Mouse (Mus musculus) lung, embryonic 16.5 days (tissue): ENCODE data around the gene Scarb2. TPM values are rescaled to one million over a fixed set of nuclear protein-coding genes. Genes with fewer than 3 reads are reported as not detected.

Experiments
- ATAC-seq: fragments of 200-750 bp; cut with Nextera tagmentation; 2 replicates; pipeline ENCODE4 v1.8.0; 2017; ENCODE audit warnings: low read depth, mild to moderate bottlenecking, moderate library complexity
- H3K27ac ChIP-seq: fragments of 300-500 bp; sonication (generic); 2 replicates; pipeline ENCODE4 v1.5.1; 2014; ENCODE audit warnings: mild to moderate bottlenecking, control low read depth, low read length
- H3K27me3 ChIP-seq: fragments of 300-500 bp; sonication (generic); 2 replicates; pipeline ENCODE4 v1.6.1; 2014; ENCODE audit warnings: low read depth, low read length, mixed read lengths; ENCODE audit not compliant: control insufficient read depth, insufficient read depth
- H3K36me3 ChIP-seq: fragments of 300-500 bp; sonication (generic); 2 replicates; pipeline ENCODE4 v1.6.1; 2014; ENCODE audit warnings: low read length; ENCODE audit not compliant: control insufficient read depth, insufficient read depth
- H3K4me1 ChIP-seq: fragments of 300-500 bp; sonication (generic); replicated peaks from 2 replicates; pipeline ENCODE4 v1.6.1; 2014; ENCODE audit warnings: low read length, mixed read lengths; ENCODE audit not compliant: control insufficient read depth, insufficient read depth
- H3K4me2 ChIP-seq: fragments of 300-500 bp; sonication (generic); 2 replicates; pipeline ENCODE4 v1.6.1; 2014; ENCODE audit warnings: low read depth, low read length, control low read depth
- H3K4me3 ChIP-seq: fragments of 300-500 bp; sonication (generic); 2 replicates; pipeline ENCODE4 v1.5.1; 2014; ENCODE audit warnings: mild to moderate bottlenecking, low read length, control low read depth
- H3K9ac ChIP-seq: fragments of 300-500 bp; sonication (generic); 2 replicates; pipeline ENCODE4 v1.6.1; 2014; ENCODE audit warnings: low read length, control low read depth
- H3K9me3 ChIP-seq: fragments of 300-500 bp; sonication (generic); 2 replicates; pipeline ENCODE4 v1.6.1; 2016; ENCODE audit warnings: low read length; ENCODE audit not compliant: control insufficient read depth
- WGBS: fragments of 180-500 bp; shearing (Covaris S2); extraction: QIAGEN DNeasy Blood & Tissue Kit; methylation state at CpG from one replicate; pipeline ENCODE4 v1.1.7; 2014; 5-methylcytosine and 5-hydroxymethylcytosine counted together
- polyA plus RNA-seq: library from polyadenylated mRNA; unstranded; fragments of >200 nt; fragmentation: Nextera tagmentation; extraction: Ambion mirVana; gene quantifications from 2 replicates; pipeline ENCODE4 v1.2.1, GENCODE M21; 2015

Scarb2 gene
- polyA plus RNA-seq, 1 experiment from 2014 or later: 18.6 TPM

DNA sequence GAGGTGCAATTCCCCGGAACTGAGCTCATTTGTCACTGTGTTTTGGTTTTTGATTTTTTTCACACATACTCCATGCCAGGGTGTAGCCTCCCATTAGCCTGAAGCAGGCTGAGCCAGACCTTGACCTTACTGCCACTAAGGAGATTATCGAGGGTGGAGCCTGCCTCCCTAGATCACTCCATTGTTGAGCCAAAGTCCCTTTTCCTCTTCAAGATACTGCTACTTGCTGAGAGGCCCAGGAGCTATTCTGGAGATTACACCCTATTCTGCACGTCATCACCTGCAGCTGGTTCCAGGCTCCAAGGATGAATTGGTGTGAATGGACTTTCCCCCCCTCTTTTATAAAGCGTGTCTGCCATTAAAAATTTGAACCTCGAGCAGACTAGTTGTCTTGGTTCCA lies 5.4 kb upstream of the Scarb2 start:
- no peak overlapping the region for H3K4me3 ChIP-seq
- no peak for ATAC-seq

GRCm38 (mm10) chr5:92511256-92511655 lies 4.6 kb upstream of the Scarb2 start:
- no peak overlapping the region for H3K27ac ChIP-seq
- no peak for ATAC-seq
- no peaks in the 10 kb centered on the region for H3K9me3 ChIP-seq
- peaks cover 3% of the 10 kb centered on the region for H3K4me1 ChIP-seq
- no peaks in the 10 kb centered on the region for H3K36me3 ChIP-seq
- H3K27me3 ChIP-seq: no peaks in the 10 kb centered on the region
- H3K9ac ChIP-seq: no peak overlapping the region
- H3K4me3 ChIP-seq: no peak overlapping the region
- no peak overlapping the region for H3K4me2 ChIP-seq

More for the DNA sequence above, 5.4 kb upstream of the Scarb2 start:
- H3K36me3 ChIP-seq: no peaks in the 10 kb centered on the region
- no peak overlapping the region for H3K27ac ChIP-seq
- H3K27me3 ChIP-seq: no peaks in the 10 kb centered on the region
- no peaks in the 10 kb centered on the region for H3K9me3 ChIP-seq
- no peak overlapping the region for H3K4me2 ChIP-seq
- H3K9ac ChIP-seq: no peak overlapping the region
- WGBS: 87% methylated on average over 5 of the region's 5 CpGs
- no peaks in the 10 kb centered on the region for H3K4me1 ChIP-seq

GRCm38 (mm10) chr5:92508853-92509252 lies 2.2 kb upstream of the Scarb2 start:
- peaks cover 14% of the 10 kb centered on the region for H3K4me1 ChIP-seq
- no peaks in the 10 kb centered on the region for H3K9me3 ChIP-seq
- H3K27me3 ChIP-seq: no peaks in the 10 kb centered on the region
- WGBS: 82% methylated on average over 5 of the region's 5 CpGs
- no peak overlapping the region for H3K9ac ChIP-seq
- no peaks in the 10 kb centered on the region for H3K36me3 ChIP-seq
- H3K4me3 ChIP-seq: no peak overlapping the region
- no peak for ATAC-seq
- H3K4me2 ChIP-seq: no peak overlapping the region
- H3K27ac ChIP-seq: no peak overlapping the region

DNA sequence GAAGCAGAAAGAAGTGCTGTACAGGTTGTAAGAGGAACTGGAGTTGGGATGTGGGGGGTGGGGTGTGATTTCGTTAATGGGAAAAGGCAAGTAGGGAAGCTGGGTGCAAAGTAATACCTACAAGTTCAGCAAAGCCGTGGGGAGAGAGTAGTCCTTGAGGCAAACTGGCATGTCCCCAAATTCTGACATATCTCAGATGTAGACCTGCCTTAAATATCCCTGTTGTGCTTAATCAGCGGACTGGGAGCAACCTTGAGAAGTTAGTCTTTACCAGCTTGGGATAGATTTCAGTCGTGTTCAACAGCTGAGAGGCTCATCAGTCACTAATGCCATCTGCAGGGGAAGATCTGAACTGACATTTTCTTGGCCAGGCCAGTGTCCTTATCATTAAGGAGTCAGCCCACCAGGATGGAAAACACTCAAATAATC lies 318 bp downstream of the Scarb2 start:
- Histone ChIP-seq H3K36me3 (no peaks in the 10 kb centered on the region), H3K4me3 (no peak overlapping the region), H3K4me2 (peak overlapping the region; percentile 64), H3K9me3 (no peaks in the 10 kb centered on the region), H3K27ac (peak overlapping the region; percentile 87), H3K27me3 (no peaks in the 10 kb centered on the region), H3K9ac (peak overlapping the region; percentile 67; the same call in 1 of the 2 replicates), H3K4me1 (peaks cover 18% of the 10 kb centered on the region)
- ATAC-seq: no peak
- 20% methylated on average over 4 of the region's 4 CpGs for WGBS

- no peaks in the 10 kb centered on the region for H3K9me3 ChIP-seq
- under 1% methylated on average over 43 of the region's 48 CpGs for WGBS
- peak overlapping the region; percentile 75 for H3K9ac ChIP-seq
- H3K27ac ChIP-seq: peak overlapping the region; percentile 93
- no peaks in the 10 kb centered on the region for H3K36me3 ChIP-seq
- peak overlapping the region; percentile 64 for H3K4me3 ChIP-seq
- H3K4me1 ChIP-seq: peaks cover 18% of the 10 kb centered on the region
- no peaks in the 10 kb centered on the region for H3K27me3 ChIP-seq
- peak; percentile 98 for ATAC-seq
- H3K4me2 ChIP-seq: peak overlapping the region; percentile 64
Observed at GRCm38 (mm10) chr5:92505402-92505865, 1.2 kb downstream of the Scarb2 start.

GRCm38 (mm10) chr5:92504676-92505400 lies 1.8 kb downstream of the Scarb2 start:
- H3K4me2 ChIP-seq: peak overlapping the region; percentile 62
- peaks cover 23% of the 10 kb centered on the region for H3K4me1 ChIP-seq
- H3K4me3 ChIP-seq: peak overlapping the region; percentile 64
- H3K9ac ChIP-seq: peak overlapping the region; percentile 75
- peak overlapping the region; percentile 93 for H3K27ac ChIP-seq
- no peaks in the 10 kb centered on the region for H3K36me3 ChIP-seq
- no peaks in the 10 kb centered on the region for H3K9me3 ChIP-seq
- ATAC-seq: peak; percentile 82
- WGBS: under 1% methylated on average over 35 of the region's 35 CpGs
- H3K27me3 ChIP-seq: no peaks in the 10 kb centered on the region

DNA sequence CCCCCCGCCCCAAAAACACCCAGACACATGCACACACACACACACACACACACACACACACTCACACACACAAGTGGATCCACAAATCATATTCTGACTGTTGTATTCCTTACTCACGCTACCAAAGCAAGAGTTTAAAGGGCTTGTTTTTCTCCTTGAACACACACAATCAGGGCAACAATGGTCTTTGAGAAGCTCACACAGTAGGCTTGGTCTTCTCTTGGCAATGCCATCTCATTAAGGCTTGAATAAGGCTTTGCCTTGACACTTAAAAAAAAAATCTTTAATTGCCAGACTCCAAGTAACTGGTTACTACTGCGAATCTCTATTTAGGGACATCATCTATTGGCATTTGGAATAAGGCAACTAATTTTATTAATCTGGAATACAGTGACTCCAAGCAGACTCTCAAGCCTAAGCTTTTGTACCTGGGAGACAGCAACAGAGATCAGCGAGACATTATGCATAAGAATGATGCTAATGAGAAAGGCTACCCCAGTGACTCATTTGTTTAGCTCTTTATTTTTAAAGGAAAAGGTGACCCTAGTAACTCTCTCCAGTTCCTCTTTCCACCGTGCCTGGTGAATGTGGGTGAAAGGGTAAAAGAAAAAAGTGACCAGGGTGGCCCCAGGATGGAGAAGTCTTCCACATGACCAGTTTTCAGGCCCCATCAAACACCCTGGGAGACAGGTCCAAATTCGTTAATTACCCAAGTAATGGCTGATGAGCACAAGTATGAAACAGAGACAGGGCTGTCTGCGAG lies 2.6 kb downstream of the Scarb2 start:
- WGBS: 38% methylated on average over 7 of the region's 7 CpGs
- peak overlapping the region; percentile 75 for H3K9ac ChIP-seq
- H3K4me3 ChIP-seq: peak overlapping the region; percentile 64
- peak overlapping the region; percentile 93 for H3K27ac ChIP-seq
- peaks cover 30% of the 10 kb centered on the region for H3K4me1 ChIP-seq
- no peaks in the 10 kb centered on the region for H3K27me3 ChIP-seq
- ATAC-seq: no peak
- H3K9me3 ChIP-seq: no peaks in the 10 kb centered on the region
- H3K36me3 ChIP-seq: no peaks in the 10 kb centered on the region
- H3K4me2 ChIP-seq: peak overlapping the region; percentile 62

DNA sequence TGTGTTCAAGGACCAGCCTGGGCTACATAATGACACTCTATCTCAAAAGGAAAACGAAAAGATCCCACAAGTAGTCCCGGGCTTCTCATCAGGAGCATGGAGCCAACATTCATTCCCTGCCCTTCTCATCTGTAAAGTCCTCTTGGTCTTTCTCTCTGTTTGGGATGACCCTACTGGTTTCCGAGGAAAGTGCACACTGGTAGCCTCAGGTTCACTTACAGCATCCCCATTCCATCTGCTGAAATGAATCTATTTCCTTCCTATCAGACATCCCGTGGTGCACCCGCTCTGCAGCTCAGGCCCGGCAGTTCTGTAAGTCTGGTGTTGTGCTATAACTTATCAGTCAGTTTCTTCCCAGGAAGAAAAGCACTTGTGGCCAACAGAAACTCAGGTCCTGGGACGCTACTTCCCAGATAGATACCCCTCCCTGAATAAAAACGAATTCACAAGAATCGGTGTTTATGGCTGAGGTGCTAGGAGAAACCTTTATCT lies 3.2 kb downstream of the Scarb2 start:
- WGBS: 70% methylated on average over 9 of the region's 9 CpGs
- Histone ChIP-seq H3K27me3 (no peaks in the 10 kb centered on the region), H3K4me2 (peak overlapping the region; percentile 62), H3K4me1 (peaks cover 36% of the 10 kb centered on the region), H3K36me3 (no peaks in the 10 kb centered on the region), H3K4me3 (peak overlapping the region; percentile 64; the same call in 1 of the 2 replicates), H3K9me3 (no peaks in the 10 kb centered on the region), H3K27ac (no peak overlapping the region), H3K9ac (no peak overlapping the region)
- ATAC-seq: no peak

- no peak for ATAC-seq
- WGBS: 50% methylated on average over 3 of the region's 3 CpGs
- Histone ChIP-seq H3K4me2 (no peak overlapping the region), H3K27ac (peak overlapping the region; percentile 51), H3K4me3 (no peak overlapping the region), H3K36me3 (no peaks in the 10 kb centered on the region), H3K9me3 (no peaks in the 10 kb centered on the region), H3K4me1 (peaks cover 53% of the 10 kb centered on the region), H3K27me3 (no peaks in the 10 kb centered on the region), H3K9ac (no peak overlapping the region)
Observed at GRCm38 (mm10) chr5:92499378-92499777, 7.3 kb downstream of the Scarb2 start.
